Mouse (Mus musculus) cerebellum, adult 8-10 months (tissue): ENCODE data around the gene Ap2s1.
"Not testable (repeated sequence)": the region's sequence is repeated elsewhere in the genome, so short reads cannot be mapped to it uniquely, and the experiment has no call there.

Experiments used
- DNase-seq: peaks from one replicate; pipeline ENCODE4 v3.0.0; 2022

Gene Ap2s1

GRCm38 (mm10) chr7:16738073-16738696, at the start of gene Ap2s1:
Gene Ap2s1, plus strand, starts transcription at chr7:16738410.
- DNase-seq: peak; percentile 98

GRCm38 (mm10) chr7:16689196-16689595, 49.0 kb upstream of the Ap2s1 start:
- no peak for DNase-seq

DNA sequence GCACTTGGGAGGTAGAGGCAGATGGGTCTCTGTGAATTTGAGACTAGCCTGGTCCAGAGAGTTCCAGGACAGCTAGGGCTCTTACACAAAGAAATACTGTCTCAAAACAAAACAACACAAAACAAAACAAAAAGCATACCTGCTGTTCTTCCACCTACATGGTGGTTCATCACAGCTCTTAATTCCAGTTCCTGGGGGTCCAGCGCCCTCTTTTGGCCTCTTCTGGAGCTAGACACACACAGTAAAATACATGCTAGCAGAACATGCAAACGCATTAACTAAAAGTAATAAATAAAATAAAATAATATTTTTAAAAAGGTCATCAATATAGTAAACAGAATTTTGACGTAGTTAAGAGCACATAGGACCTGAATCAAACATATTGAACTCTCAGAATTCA, 43.2 kb upstream of the Ap2s1 start:
- DNase-seq: peak; percentile 1

GRCm38 (mm10) chr7:16699042-16699441, 39.2 kb upstream of the Ap2s1 start:
- DNase-seq: no peak

GRCm38 (mm10) chr7:16700583-16700982, 37.6 kb upstream of the Ap2s1 start:
- DNase-seq: no peak

DNA sequence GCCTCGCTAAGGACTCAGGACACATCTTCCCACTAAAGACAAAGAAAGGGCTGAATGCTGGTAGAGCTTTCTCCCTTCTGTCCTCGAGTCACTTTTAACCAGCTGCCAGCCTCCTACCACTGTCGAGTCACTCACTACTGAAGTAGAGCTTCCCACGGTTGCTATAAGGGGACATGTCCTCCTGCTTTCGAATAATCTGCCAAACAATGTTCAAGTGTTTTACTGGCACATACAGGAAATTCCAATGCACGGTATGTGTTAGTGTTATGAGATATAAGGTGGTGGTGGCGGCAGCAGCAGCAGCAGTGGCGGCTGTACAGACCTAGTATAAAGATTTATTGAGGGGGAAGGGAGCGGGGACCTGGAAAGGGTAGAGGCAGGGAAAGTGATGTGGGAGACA, 31.8 kb upstream of the Ap2s1 start:
- DNase-seq: no peak

DNA sequence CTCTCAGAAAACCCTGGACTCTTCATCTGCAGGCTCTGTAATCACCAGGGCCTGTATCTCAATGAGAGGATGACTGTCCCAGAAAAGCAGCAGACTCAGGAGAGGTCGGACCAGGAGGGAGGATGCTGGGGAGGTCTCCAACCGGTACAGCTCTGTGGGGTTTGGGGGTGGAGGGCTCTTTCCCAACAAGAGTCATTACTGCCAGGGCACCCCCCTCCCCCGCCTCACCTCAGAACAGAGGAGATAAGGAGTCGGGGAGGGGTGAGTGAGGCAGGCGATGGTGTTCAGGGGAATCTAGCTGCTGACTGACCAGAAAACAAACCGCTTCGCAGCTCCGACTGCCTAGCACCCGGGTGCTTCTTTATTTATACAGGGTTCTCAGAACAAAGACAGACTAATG, 30.0 kb upstream of the Ap2s1 start:
- DNase-seq: no peak

- no peak for DNase-seq
Measured at GRCm38 (mm10) chr7:16710604-16711003, 27.6 kb upstream of the Ap2s1 start.

GRCm38 (mm10) chr7:16712633-16713415, 25.4 kb upstream of the Ap2s1 start:
- no peak for DNase-seq

DNA sequence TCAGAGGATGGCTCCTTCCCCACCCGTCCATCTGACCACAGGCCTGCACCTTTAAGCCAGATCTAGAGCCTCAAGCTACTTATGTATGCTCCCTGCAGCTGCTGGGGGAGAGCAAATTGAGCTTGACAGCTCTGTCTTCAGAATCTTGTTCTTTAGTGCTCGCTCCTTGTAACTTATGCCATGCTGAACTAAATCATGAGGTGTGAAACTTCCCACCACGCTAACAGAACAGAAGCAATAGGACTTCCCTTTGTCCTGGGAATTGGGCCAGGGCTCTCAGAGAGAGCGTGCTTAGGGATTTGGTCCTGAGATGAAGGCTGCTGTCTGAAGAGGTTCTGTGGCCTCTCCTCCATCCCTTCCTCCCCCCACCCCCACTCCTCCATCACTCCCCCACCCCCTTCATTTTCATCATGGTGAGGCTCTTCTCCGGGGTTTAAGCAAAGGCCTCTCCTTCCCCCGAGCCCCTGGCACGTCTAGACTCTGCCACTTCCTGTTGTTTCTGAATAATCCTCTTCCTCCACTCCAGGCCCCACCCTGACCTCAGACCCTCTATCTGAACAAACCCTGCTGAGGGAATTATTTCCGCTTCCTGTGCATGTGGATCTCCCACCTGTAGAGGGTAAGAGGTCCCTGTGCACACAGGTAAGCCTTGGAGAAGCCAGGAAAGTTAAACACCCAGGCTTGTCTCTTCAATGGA, 21.6 kb upstream of the Ap2s1 start:
- DNase-seq: not testable (repeated sequence)

DNA sequence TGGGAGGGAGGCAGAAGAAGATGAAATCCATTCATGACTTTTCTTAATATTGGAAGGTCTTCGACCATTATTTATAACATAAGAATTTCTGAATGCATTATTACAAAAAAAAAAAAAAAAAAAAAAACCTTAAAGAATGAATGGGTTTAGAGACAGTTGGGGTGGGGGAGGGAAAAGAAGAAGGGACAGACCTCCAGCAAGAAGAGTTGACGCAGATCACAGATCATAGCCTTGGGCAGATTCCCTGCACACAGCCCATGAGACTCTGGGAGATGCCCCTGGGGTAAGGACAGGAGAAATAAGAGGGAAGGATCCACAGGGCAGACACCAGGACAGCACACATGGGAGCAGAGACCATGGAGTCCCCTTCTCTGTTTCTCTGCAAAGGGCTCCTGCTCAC, 16.6 kb upstream of the Ap2s1 start, which contains the start of gene Ceacam9:
TSS of gene Ceacam9 (plus strand) at position 301 of the 400 bp plus-strand sequence.
- DNase-seq: no peak

- not testable (repeated sequence) for DNase-seq
Measured at GRCm38 (mm10) chr7:16722490-16722889, 15.7 kb upstream of the Ap2s1 start.

- DNase-seq: peak; percentile 45
Measured at GRCm38 (mm10) chr7:16728596-16729348, 9.4 kb upstream of the Ap2s1 start.

DNA sequence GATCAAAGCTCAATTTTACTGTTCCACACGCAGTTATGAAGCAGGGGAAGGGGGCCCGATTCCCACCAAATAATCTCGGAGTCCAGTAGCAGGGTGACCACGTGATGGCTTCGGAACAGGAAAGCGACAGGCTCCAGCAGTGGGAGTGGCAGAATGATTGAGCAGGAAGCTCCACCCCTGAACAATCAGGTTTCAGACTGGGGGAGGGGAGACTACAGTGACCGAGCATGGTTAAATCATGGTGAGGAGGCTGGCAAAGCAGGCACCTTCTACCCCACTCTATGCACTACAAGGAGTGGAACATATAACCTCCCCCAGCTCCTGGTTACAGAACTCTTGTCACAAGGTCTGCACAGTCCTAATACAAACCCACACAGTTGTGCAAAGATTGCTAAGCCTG, 8.6 kb upstream of the Ap2s1 start:
- DNase-seq: not testable (repeated sequence)

GRCm38 (mm10) chr7:16730791-16731190, 7.4 kb upstream of the Ap2s1 start:
- no peak for DNase-seq

GRCm38 (mm10) chr7:16731893-16732422, 6.3 kb upstream of the Ap2s1 start:
- DNase-seq: no peak

DNA sequence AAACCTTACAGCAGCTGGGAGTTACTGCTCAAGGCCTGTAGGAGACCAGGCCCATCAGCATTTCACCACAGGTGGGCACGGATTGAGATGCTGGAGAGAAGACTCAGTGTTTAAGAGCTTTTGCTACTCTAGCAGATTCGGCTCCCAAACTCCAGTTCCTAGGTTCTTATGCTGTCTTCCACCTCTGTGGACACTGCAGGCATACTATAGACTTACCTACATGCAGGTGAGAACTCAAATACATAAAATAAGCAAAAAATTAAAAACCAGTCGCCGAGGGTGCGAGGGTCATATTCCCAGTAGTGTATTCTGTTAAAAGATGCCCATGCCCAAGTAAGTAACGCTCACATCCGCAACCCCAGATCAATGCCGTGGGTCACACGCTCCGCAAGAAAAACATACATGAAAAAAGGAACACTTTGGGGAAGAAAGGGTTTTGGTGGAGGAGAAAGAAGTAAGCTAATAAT, 571 bp upstream of the Ap2s1 start:
- peak; percentile 36 for DNase-seq

DNA sequence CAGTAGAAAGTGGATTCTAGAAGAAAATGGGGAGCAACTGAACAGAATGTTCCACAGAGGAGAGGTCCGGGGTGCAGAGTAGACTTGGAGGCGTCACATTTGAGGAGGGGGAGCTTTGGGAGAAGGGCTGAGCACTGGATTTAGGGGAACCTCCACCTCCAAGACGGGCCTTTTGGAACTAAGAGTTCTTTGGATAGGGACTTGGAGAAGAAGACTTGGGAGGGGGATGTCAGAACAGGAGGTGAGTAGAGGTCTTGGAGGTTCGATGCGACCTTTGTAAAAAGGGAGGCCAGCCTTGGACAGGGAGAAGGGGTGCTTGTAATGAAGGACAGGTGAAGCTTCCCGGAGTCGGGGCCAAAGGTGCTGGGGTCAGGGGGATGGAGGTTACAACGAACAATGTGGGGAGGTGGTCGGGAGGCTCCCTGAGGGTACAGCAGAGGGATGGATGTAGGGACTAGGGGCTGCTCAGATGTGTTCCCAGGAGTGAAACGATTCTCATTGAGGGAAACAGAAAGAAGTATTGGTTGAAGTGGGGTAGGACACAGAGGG, 920 bp downstream of the Ap2s1 start:
- no peak for DNase-seq

DNA sequence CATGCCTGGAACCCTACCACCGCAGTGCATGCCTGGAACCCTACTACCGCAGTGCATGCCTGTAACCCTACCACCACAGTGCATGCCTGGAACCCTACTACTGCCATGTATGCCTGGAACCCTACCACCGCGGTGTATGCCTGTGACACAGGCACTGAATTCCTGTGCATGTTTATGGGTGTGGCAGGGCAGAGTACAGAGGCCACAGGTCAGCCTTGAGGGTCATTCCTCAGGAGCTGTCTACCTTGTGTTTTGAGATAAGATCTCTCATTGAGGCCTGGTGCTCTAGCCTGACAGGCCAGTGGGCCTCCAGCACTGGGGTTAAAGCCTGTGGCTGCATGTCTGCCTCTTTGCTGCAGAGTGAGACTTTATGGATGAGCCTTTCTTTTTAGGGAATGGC, 7.2 kb downstream of the Ap2s1 start:
- no peak for DNase-seq

DNA sequence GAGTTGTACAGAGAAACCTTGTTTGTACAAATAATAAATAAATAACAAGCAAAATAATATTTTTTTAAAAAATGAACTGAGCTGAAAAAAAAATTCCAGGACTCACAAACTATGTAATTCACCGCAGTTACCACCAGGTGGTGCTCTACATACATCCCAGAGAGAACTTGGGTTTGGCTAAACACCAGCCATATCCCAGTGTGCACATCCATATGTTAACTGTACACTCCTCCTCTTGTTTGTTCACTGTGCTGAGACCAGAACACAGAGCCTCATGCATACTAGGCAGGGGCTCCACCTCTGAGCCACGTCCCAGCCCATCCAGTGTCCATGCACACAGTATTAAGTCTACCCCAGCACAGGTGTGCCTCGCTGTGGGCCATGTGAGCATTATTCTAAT, 7.9 kb downstream of the Ap2s1 start:
- peak; percentile 46 for DNase-seq

DNA sequence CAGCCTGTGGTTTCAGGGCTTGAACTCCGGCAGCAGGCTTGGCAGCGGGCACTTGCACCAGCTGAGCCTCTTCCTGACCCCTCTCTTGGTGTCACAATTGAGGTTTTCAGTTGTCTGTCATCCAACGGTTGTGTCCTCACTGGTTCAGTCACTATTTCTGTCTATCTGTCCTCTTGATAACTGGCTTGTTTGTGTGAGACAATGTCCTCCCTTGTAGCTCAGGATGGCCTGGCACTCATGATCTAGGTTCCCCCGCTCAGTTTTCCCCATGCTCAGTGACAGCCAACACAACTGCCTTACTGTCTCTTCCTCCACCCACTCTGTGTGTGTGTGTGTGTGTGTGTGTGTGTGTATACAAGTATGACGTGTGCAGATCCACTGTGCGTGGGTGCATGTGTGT, 9.4 kb downstream of the Ap2s1 start:
- DNase-seq: no peak

DNA sequence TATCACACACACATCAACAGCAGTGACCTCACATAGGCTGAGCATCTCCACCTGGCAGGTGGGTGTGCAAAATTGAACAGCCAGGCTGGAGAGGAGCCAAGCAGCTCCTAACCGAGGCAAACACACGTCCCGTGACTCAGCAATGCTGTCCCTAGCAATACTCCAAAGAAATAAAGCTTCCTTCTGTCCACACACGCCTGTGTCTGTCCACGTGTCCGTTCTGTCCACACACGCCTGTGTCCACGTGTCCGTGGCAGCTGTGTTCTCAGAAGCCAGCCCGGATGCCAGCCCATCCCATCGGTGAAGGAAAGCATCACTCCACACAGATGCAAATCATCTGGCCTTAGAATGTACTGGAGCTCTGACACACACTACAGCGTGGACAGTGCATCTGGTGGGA, 13.8 kb downstream of the Ap2s1 start:
- DNase-seq: no peak
